Mouse (Mus musculus) thymus, adult 2 months (tissue): ENCODE measurements around the gene Capn12. TPM values are rescaled to one million over a fixed set of nuclear protein-coding genes. Genes with fewer than 3 reads are reported as not detected.

Experiments used
- DNase-seq: peaks from one replicate; pipeline ENCODE4 v3.0.0; 2021
- H3K27ac ChIP-seq: fragments of 200-500 bp; 2 replicates; pipeline ENCODE4 v1.5.1; 2012; ENCODE audit warnings: low read length, control low read depth; ENCODE audit not compliant: control insufficient read depth, insufficient read depth
- H3K27me3 ChIP-seq: fragments of 200-500 bp; 2 replicates; pipeline ENCODE4 v1.6.1; 2012; ENCODE audit warnings: mild to moderate bottlenecking, low read length, moderate library complexity, mixed read lengths; ENCODE audit not compliant: control insufficient read depth, insufficient read depth
- H3K36me3 ChIP-seq: fragments of 200-500 bp; 2 replicates; pipeline ENCODE4 v1.6.1; 2012; ENCODE audit warnings: mild to moderate bottlenecking, low read length, moderate library complexity; ENCODE audit not compliant: control insufficient read depth, insufficient read depth
- H3K4me1 ChIP-seq: fragments of 200-500 bp; replicated peaks from 2 replicates; pipeline ENCODE4 v1.6.1; 2012; ENCODE audit warnings: low read length; ENCODE audit not compliant: control insufficient read depth, insufficient read depth
- H3K4me3 ChIP-seq: fragments of 200-500 bp; 2 replicates; pipeline ENCODE4 v1.5.1; 2012; ENCODE audit warnings: mild to moderate bottlenecking, low read length, control low read depth, moderate library complexity; ENCODE audit not compliant: control insufficient read depth, insufficient read depth
- CTCF ChIP-seq: fragments of 200-500 bp; IDR thresholded peaks from 2 replicates; pipeline ENCODE4 v1.5.1; 2012; ENCODE audit warnings: mild to moderate bottlenecking, control low read depth, low read length, moderate library complexity, borderline replicate concordance; ENCODE audit not compliant: control insufficient read depth, poor library complexity, insufficient read depth; ENCODE audit errors: extremely low read depth
- POLR2A ChIP-seq: fragments of 200-500 bp; IDR thresholded peaks from 2 replicates; pipeline ENCODE4 v1.6.1; 2012; ENCODE audit warnings: mild to moderate bottlenecking, low read length, control low read depth, moderate library complexity; ENCODE audit not compliant: control insufficient read depth, poor library complexity, insufficient read depth; ENCODE audit errors: extremely low read depth
- WGBS: fragments of 180-500 bp; shearing (Covaris S2); methylation state at CpG from one replicate; pipeline ENCODE4 v1.1.7; 2018; 5-methylcytosine and 5-hydroxymethylcytosine counted together
- polyA plus RNA-seq: library from polyadenylated mRNA; depleted of rRNA; stranded (reverse); fragments of >200 nt; gene quantifications from 2 replicates; pipeline ENCODE4 v1.2.3, GENCODE M21; 2012

Gene Capn12
- polyA plus RNA-seq, 1 experiment: 1.00 TPM

GRCm38 (mm10) chr7:28911632-28912031 lies 30.4 kb downstream of the Capn12 start:
- no peak for DNase-seq
- Histone ChIP-seq H3K4me3 (no peak overlapping the region), H3K36me3 (peaks cover 82% of the 10 kb centered on the region), H3K4me1 (no peaks in the 10 kb centered on the region), H3K27ac (no peak overlapping the region), H3K27me3 (no peaks in the 10 kb centered on the region)
- TF ChIP-seq POLR2A (no peak), CTCF (no peak)
- 87% methylated on average over 4 of the region's 4 CpGs for WGBS

- H3K27me3 ChIP-seq: no peaks in the 10 kb centered on the region
- H3K4me1 ChIP-seq: no peaks in the 10 kb centered on the region
- DNase-seq: no peak
- no peak overlapping the region for H3K27ac ChIP-seq
- no peak overlapping the region for H3K4me3 ChIP-seq
- TF ChIP-seq POLR2A: no peak
- no peak for TF ChIP-seq CTCF
- WGBS: 96% methylated on average over 11 of the region's 11 CpGs
- peaks cover 82% of the 10 kb centered on the region for H3K36me3 ChIP-seq
These were observed 31.9 kb downstream of the Capn12 start for GRCm38 (mm10) chr7:28913171-28913570.

- Histone ChIP-seq H3K27ac (no peak overlapping the region), H3K4me3 (no peak overlapping the region), H3K27me3 (no peaks in the 10 kb centered on the region), H3K4me1 (no peaks in the 10 kb centered on the region), H3K36me3 (peaks cover 71% of the 10 kb centered on the region)
- DNase-seq: peak; percentile 33
- no peak for TF ChIP-seq CTCF
- no peak for TF ChIP-seq POLR2A
These were observed 35.3 kb downstream of the Capn12 start for GRCm38 (mm10) chr7:28916491-28916890.

- no peak overlapping the region for H3K27ac ChIP-seq
- H3K4me1 ChIP-seq: no peaks in the 10 kb centered on the region
- 89% methylated on average over 10 of the region's 10 CpGs for WGBS
- no peak for DNase-seq
- H3K27me3 ChIP-seq: no peaks in the 10 kb centered on the region
- peaks cover 59% of the 10 kb centered on the region for H3K36me3 ChIP-seq
- TF ChIP-seq POLR2A: no peak
- TF ChIP-seq CTCF: no peak
- H3K4me3 ChIP-seq: no peak overlapping the region
These were observed 36.5 kb downstream of the Capn12 start for GRCm38 (mm10) chr7:28917503-28918426.

- no peak overlapping the region for H3K4me3 ChIP-seq
- H3K27me3 ChIP-seq: no peaks in the 10 kb centered on the region
- TF ChIP-seq POLR2A (no peak), CTCF (no peak)
- H3K4me1 ChIP-seq: 0 out of 2 replicates have a peak, but pooled peaks cover under 1% of the 10 kb centered on the region
- no peak overlapping the region for H3K27ac ChIP-seq
- H3K36me3 ChIP-seq: peaks cover 51% of the 10 kb centered on the region
- 94% methylated on average over 8 of the region's 8 CpGs for WGBS
- DNase-seq: no peak
These were observed 37.3 kb downstream of the Capn12 start for GRCm38 (mm10) chr7:28918540-28918939.

GRCm38 (mm10) chr7:28919815-28920214 lies 38.6 kb downstream of the Capn12 start:
- TF ChIP-seq CTCF (no peak), POLR2A (no peak)
- Histone ChIP-seq H3K36me3 (peaks cover 38% of the 10 kb centered on the region), H3K4me3 (no peak overlapping the region), H3K27ac (no peak overlapping the region), H3K4me1 (peaks cover 2% of the 10 kb centered on the region; the same call in 1 of the 2 replicates), H3K27me3 (no peaks in the 10 kb centered on the region)
- 90% methylated on average over 6 of the region's 6 CpGs for WGBS
- peak; percentile 9 for DNase-seq

GRCm38 (mm10) chr7:28921178-28921577 lies 40.0 kb downstream of the Capn12 start:
- 98% methylated on average over 3 of the region's 3 CpGs for WGBS
- H3K27me3 ChIP-seq: no peaks in the 10 kb centered on the region
- H3K27ac ChIP-seq: no peak overlapping the region
- TF ChIP-seq CTCF (no peak), POLR2A (no peak)
- no peak for DNase-seq
- peaks cover 2% of the 10 kb centered on the region; the same call in 1 of the 2 replicates for H3K4me1 ChIP-seq
- H3K36me3 ChIP-seq: peaks cover 24% of the 10 kb centered on the region
- H3K4me3 ChIP-seq: no peak overlapping the region
